Mouse (Mus musculus) liver, embryonic 13.5 days (tissue): ENCODE results near the gene Defb48. TPM values are rescaled to one million over a fixed set of nuclear protein-coding genes. Genes with fewer than 3 reads are reported as not detected.

Experiments used
- ATAC-seq: fragments of 200-750 bp; cut with Nextera tagmentation; 2 replicates; pipeline ENCODE4 v1.8.0; 2017; ENCODE audit warnings: low read depth, mild to moderate bottlenecking, moderate number of reproducible peaks, moderate library complexity
- DNase-seq: peaks from one replicate; pipeline ENCODE4 v3.0.0; 2022
- H3K27ac ChIP-seq: fragments of 300-500 bp; sonication (generic); 2 replicates; pipeline ENCODE4 v1.5.1; 2015; ENCODE audit warnings: moderate library complexity, mild to moderate bottlenecking, inconsistent platforms
- H3K27me3 ChIP-seq: fragments of 300-500 bp; sonication (generic); 2 replicates; pipeline ENCODE4 v1.6.1; 2015; ENCODE audit warnings: mild to moderate bottlenecking, inconsistent platforms
- H3K36me3 ChIP-seq: fragments of 300-500 bp; sonication (generic); 2 replicates; pipeline ENCODE4 v1.6.1; 2015; ENCODE audit warnings: mild to moderate bottlenecking, inconsistent platforms
- H3K4me1 ChIP-seq: fragments of 300-500 bp; sonication (generic); replicated peaks from 2 replicates; pipeline ENCODE4 v1.6.1; 2015; ENCODE audit warnings: inconsistent platforms
- H3K4me2 ChIP-seq: fragments of 300-500 bp; sonication (generic); 2 replicates; pipeline ENCODE4 v1.6.1; 2015; ENCODE audit warnings: inconsistent platforms, mild to moderate bottlenecking, moderate library complexity
- H3K4me3 ChIP-seq: fragments of 300-500 bp; sonication (generic); replicated peaks from 2 replicates; pipeline ENCODE4 v1.5.1; 2015; ENCODE audit warnings: mild to moderate bottlenecking, inconsistent platforms
- H3K9ac ChIP-seq: fragments of 300-500 bp; sonication (generic); 2 replicates; pipeline ENCODE4 v1.6.1; 2015; ENCODE audit warnings: mild to moderate bottlenecking, inconsistent platforms
- H3K9me3 ChIP-seq: fragments of 300-500 bp; sonication (generic); replicated peaks from 2 replicates; pipeline ENCODE4 v1.6.1; 2016; ENCODE audit warnings: inconsistent platforms
- WGBS: fragments of 180-500 bp; shearing (Covaris S2); methylation state at CpG from one replicate; pipeline ENCODE4 v1.1.7; 2015; ENCODE audit not compliant: insufficient replicate concordance; 5-methylcytosine and 5-hydroxymethylcytosine counted together
- polyA plus RNA-seq: library from polyadenylated mRNA; unstranded; fragments of >200 nt; fragmentation: Nextera tagmentation; extraction: Ambion mirVana; gene quantifications from 2 replicates; pipeline ENCODE4 v1.2.1, GENCODE M21; 2015

The Defb48 gene
- polyA plus RNA-seq = not detected in 2 replicates

DNA sequence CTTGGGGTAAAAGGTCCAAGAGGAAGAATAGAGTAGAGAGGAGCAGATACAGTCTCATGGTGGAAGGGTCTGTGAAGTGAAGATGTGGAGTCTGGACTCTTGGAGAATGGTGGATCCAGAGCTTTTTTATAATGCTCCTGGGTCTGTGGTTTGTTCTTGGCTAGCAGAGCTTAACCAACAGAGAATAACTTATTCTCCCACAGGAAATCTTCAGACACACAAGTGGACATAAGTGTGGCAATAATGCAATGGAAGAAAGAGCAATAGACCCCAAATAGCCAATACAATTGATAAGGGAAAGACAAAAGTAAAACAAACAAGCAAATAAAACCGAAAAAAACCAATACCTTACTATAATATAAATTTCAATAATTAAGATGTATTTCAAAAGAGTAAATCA, at the start of gene Defb48:
Gene Defb48 (minus strand): TSS at position 101 of the 400 bp plus-strand sequence.
- Histone ChIP-seq H3K4me1 (no peaks in the 10 kb centered on the region), H3K27me3 (no peaks in the 10 kb centered on the region), H3K4me2 (no peak within 1 kb of the TSS), H3K36me3 (no peaks in the 10 kb centered on the region), H3K9ac (no peak within 1 kb of the TSS), H3K4me3 (no peak within 1 kb of the TSS), H3K9me3 (no peaks in the 10 kb centered on the region), H3K27ac (no peak within 1 kb of the TSS)
- 29% methylated on average over 1 of the region's 1 CpGs for WGBS
- ATAC-seq (no peak), DNase-seq (no peak)

DNA sequence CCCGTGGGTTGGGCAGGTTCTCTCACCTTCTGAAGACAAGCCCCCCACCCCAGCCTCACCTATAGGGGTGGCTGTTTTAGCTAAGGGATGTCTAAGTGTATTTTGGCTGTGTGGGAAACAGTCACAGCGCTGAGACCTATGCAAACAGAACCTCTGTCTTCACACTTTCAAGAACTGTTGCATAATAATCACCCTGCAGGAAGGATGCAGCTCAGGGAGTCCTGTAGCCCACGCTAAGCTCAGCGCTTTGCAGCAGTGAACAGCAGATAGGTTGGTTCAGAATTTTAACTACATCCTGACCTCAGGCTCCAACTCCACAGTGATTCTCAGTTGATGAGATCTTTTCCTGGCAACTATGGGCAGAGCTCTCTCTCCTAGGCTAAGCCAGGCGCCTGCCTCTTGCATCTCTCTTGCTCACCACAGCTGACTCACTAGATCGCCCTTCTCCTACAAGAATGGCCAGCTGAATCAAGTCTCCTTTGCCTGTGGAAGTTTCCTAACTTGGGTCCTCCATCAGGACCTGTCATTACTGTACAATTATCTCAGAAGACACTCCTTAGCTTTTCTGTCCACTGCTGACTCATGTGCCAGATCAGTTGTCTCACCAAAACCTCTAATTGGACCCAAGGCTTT, 36.3 kb upstream of the Defb48 start:
- WGBS = 36% methylated on average over 6 of the region's 6 CpGs
- ATAC-seq (no peak), DNase-seq (no peak)
- Histone ChIP-seq H3K9ac (no peak overlapping the region), H3K4me3 (no peak overlapping the region), H3K27ac (no peak overlapping the region), H3K4me1 (no peaks in the 10 kb centered on the region), H3K27me3 (no peaks in the 10 kb centered on the region), H3K4me2 (no peak overlapping the region), H3K36me3 (no peaks in the 10 kb centered on the region), H3K9me3 (no peaks in the 10 kb centered on the region)

DNA sequence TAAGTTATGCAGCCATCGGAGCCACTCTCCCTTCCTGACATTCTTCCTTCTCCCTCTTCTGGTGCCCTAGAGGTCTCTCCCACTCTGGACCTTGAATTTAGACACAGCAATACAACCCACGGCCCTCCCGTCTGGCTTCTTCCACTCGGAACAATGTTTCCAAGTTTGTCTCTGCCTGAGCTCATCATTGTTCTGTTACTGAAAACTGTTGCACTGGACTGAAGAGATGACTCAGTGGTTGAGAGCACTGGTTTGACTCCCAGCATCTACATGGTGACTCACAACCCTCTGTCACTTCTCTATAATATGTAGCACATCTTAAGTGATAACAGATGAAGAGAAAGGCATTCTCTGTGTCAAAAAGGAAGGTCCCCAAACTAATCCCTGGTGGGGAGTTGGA, 30.4 kb upstream of the Defb48 start:
- no peaks in the 10 kb centered on the region for H3K36me3 ChIP-seq
- no peaks in the 10 kb centered on the region for H3K4me1 ChIP-seq
- no peak overlapping the region for H3K9ac ChIP-seq
- DNase-seq (no peak), ATAC-seq (no peak)
- no peak overlapping the region for H3K4me2 ChIP-seq
- no peaks in the 10 kb centered on the region for H3K27me3 ChIP-seq
- 54% methylated on average over 4 of the region's 4 CpGs for WGBS
- no peak overlapping the region for H3K4me3 ChIP-seq
- no peak overlapping the region for H3K27ac ChIP-seq
- no peaks in the 10 kb centered on the region for H3K9me3 ChIP-seq

DNA sequence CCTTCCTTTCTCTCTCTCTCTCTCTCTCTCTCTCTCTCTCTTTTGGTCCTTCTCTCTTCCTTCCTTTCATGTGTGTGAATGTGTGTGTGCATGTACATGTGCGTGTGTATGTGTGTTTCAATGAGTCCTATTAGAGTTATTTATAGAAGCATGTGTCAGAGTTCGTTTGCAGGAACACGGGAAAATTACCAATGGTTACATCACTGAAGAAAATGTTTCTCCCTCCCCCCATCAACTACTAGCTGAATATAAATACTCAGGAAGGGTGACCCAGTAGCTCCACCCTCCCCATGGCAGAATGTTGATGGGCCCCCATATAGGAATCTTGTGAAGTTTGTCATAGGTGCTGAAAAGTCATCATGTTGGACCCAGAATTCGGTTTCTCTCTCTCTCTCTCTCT, 28.8 kb upstream of the Defb48 start:
- no peaks in the 10 kb centered on the region for H3K27me3 ChIP-seq
- ATAC-seq (no peak), DNase-seq (no peak)
- H3K4me2 ChIP-seq = no peak overlapping the region
- no peak overlapping the region for H3K4me3 ChIP-seq
- H3K9ac ChIP-seq = no peak overlapping the region
- H3K9me3 ChIP-seq = no peaks in the 10 kb centered on the region
- no peak overlapping the region for H3K27ac ChIP-seq
- H3K36me3 ChIP-seq = no peaks in the 10 kb centered on the region
- 55% methylated on average over 4 of the region's 4 CpGs for WGBS
- H3K4me1 ChIP-seq = no peaks in the 10 kb centered on the region

DNA sequence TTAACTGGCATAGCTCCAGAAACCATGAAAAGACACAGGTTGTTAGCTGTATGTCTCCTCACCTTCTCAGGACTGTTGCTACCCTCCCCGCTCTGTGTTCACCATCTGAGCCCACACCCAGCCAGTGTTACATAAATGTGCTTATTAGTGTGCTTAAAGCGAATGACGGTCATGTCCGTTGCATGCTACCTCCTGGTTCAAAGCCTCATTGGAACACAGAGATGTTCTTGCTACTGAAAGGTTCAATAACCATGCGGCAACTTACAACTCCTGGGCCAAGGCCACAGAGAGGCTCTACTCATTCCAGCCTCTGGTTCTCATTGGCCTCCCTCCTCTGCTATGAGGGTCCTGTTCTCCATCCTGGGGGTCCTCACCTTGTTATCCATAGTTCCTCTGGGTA, 27.2 kb upstream of the Defb48 start, which contains the start of gene Defb43:
Gene Defb43 (plus strand): TSS at position 301 of the 400 bp plus-strand sequence.
- Histone ChIP-seq H3K27ac (no peak within 1 kb of the TSS), H3K9ac (no peak within 1 kb of the TSS), H3K27me3 (no peaks in the 10 kb centered on the region), H3K4me3 (no peak within 1 kb of the TSS), H3K36me3 (no peaks in the 10 kb centered on the region), H3K4me2 (no peak within 1 kb of the TSS), H3K9me3 (no peaks in the 10 kb centered on the region), H3K4me1 (no peaks in the 10 kb centered on the region)
- DNase-seq (no peak), ATAC-seq (no peak)
- 82% methylated on average over 5 of the region's 5 CpGs for WGBS

DNA sequence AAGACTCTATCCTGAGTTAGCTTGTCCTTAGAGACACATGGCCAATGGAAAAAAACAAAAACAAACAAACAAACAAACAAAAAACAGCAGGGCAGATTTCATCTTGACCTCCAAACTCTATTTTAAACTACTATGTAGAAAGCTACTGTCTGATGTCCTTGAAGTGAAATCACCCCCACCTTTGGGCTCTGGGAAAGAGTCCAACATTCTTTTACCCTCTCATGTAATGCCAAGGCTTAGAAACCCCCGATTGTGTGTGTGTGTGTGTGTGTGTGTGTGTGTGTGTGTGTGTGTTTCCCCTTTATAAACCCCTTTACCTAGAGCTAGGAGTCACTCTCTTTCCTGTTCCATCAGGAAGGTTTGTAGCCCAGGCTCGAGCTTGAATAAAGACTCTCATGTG, 18.3 kb upstream of the Defb48 start:
- no peaks in the 10 kb centered on the region for H3K9me3 ChIP-seq
- no peak for ATAC-seq
- H3K27me3 ChIP-seq = no peaks in the 10 kb centered on the region
- no peak for DNase-seq
- H3K4me1 ChIP-seq = no peaks in the 10 kb centered on the region
- no peak overlapping the region for H3K4me3 ChIP-seq
- no peaks in the 10 kb centered on the region for H3K36me3 ChIP-seq
- WGBS = 29% methylated on average over 2 of the region's 2 CpGs
- H3K4me2 ChIP-seq = no peak overlapping the region
- no peak overlapping the region for H3K9ac ChIP-seq
- no peak overlapping the region for H3K27ac ChIP-seq

DNA sequence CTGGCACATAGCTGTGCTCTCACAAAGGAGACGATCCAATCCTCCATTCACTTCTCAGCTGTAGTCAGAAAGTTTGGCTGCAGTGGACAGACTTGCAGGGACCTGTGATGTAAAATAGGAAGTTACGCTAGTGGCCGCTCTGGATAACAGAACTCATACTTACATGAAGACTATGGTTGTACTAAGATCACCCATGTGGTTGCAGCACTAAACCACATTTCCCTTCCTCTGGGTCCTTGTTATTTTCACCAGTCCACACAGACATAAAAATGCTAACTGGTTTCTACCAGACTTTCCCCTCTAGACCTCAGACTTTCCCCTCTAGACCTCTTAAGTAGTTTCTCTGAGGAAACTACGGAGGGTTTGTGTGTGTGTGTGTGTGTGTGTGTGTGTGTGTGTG, 14.7 kb upstream of the Defb48 start:
- Histone ChIP-seq H3K27ac (no peak overlapping the region), H3K4me3 (no peak overlapping the region), H3K4me2 (no peak overlapping the region), H3K4me1 (no peaks in the 10 kb centered on the region), H3K36me3 (no peaks in the 10 kb centered on the region), H3K9ac (no peak overlapping the region), H3K9me3 (no peaks in the 10 kb centered on the region), H3K27me3 (no peaks in the 10 kb centered on the region)
- 31% methylated on average over 4 of the region's 4 CpGs for WGBS
- DNase-seq = no peak
- ATAC-seq = no peak

DNA sequence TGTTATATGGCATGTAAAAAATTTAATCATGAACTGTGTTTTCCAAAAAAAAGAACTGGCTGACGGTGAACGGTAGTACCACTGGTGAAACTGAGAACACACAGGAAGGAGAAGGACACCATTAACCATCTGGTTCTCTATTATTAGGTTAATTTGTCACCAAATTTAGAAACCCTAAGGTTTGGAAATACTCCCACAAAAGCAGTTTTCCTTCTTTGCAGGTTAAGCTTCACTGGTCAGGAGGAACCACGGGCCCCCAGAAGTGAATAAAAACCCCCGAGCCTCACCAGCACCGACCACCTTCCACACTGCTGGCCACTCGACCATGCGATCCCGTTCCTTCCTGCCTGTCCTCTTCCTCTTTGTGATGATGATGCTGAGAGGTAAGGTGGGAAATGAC, 13.5 kb upstream of the Defb48 start, which contains the start of gene Defb47:
Gene Defb47 (plus strand): TSS at position 301 of the 400 bp plus-strand sequence.
- 58% methylated on average over 8 of the region's 8 CpGs for WGBS

DNA sequence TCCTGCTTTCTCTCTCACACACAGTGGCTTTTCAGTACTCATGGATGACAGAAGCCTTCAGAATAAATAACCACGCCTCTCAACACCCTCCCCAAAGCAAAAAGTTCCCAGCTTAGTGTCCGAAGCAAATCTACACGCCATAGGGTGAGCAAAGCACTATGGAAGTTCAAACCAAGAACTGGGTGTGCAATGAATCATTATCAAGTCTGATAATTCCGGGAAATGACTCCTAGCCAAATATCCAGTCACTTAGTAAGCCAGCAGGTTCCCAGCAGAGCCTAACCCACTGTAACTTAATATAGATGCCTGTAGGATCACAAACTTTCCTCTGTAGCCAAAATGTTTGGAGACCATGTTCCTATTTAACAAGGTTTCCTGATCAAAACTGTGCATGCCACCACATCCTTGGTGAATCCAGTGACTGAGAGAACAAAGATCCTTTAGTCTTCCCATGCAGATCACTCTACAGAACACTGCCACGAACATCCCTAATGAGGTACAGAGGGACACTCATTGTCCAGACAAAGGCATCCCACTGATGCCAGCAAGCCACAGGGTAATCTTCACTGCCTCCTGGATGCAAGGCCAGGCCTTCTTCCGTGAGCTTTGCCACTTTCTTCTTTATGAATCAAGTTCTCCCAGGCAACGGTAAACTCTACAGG, 7.7 kb upstream of the Defb48 start:
- Histone ChIP-seq H3K4me1 (no peaks in the 10 kb centered on the region), H3K4me2 (no peak overlapping the region)

More for the DNA sequence above, 13.5 kb upstream of the Defb48 start, which contains the start of gene Defb47:
- no peak within 1 kb of the TSS for H3K9ac ChIP-seq
- no peak within 1 kb of the TSS for H3K4me3 ChIP-seq
- no peak within 1 kb of the TSS for H3K4me2 ChIP-seq
- no peak for DNase-seq
- H3K27me3 ChIP-seq = no peaks in the 10 kb centered on the region
- no peak for ATAC-seq
- H3K36me3 ChIP-seq = no peaks in the 10 kb centered on the region
- no peak within 1 kb of the TSS for H3K27ac ChIP-seq
- no peaks in the 10 kb centered on the region for H3K4me1 ChIP-seq
- H3K9me3 ChIP-seq = no peaks in the 10 kb centered on the region

DNA sequence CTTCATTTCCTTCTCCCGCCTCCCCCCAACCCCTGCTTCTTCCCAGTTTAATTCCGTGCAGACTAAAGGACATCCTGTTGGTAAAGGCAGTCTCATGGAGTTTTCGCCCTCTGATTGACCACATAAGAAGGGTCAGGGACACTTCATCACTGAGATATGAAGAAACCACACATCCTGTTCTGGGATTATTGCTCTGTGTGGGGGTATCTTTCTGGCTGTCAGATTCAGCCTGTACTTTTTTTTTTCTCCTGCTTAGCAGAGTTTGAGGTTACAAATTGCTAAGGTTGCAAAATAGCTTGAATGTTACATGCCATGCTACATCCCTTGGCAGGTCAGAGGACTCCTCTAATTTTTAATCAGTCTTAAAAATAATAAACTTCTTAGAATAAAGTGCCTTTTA, 7.0 kb upstream of the Defb48 start:
- Histone ChIP-seq H3K27ac (no peak overlapping the region), H3K9ac (no peak overlapping the region), H3K4me2 (no peak overlapping the region), H3K4me1 (no peaks in the 10 kb centered on the region), H3K36me3 (no peaks in the 10 kb centered on the region), H3K27me3 (no peaks in the 10 kb centered on the region), H3K9me3 (no peaks in the 10 kb centered on the region), H3K4me3 (no peak overlapping the region)
- DNase-seq (no peak), ATAC-seq (no peak)
- 21% methylated on average over 3 of the region's 3 CpGs for WGBS

More for the DNA sequence above, 7.7 kb upstream of the Defb48 start:
- H3K9ac ChIP-seq = no peak overlapping the region
- H3K9me3 ChIP-seq = no peaks in the 10 kb centered on the region
- no peak overlapping the region for H3K27ac ChIP-seq
- H3K4me3 ChIP-seq = no peak overlapping the region
- ATAC-seq (no peak), DNase-seq (no peak)
- no peaks in the 10 kb centered on the region for H3K27me3 ChIP-seq
- 58% methylated on average over 7 of the region's 7 CpGs for WGBS
- no peaks in the 10 kb centered on the region for H3K36me3 ChIP-seq

DNA sequence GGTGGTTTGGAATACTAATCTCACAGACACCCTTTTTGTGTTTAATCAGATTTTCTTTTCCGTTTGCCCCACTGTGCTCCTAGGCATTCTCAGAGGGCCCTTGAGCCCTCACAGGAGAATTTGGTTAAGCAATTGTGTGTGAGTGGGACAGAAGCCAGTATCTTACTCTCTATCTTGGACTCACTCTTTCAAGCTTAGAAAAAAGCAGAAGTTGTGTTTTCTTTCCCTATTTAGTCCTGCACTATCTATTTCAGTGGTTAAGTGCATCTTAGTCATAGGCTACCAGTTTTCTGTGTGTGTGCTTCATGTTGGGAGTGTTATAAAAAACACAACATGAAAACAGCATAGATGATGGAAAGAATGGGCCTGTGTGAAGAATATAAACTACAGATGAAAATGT, 4.5 kb downstream of the Defb48 start:
- Histone ChIP-seq H3K36me3 (no peaks in the 10 kb centered on the region), H3K4me2 (no peak overlapping the region), H3K9me3 (no peaks in the 10 kb centered on the region), H3K4me3 (no peak overlapping the region), H3K27me3 (no peaks in the 10 kb centered on the region), H3K4me1 (no peaks in the 10 kb centered on the region), H3K9ac (no peak overlapping the region), H3K27ac (no peak overlapping the region)
- DNase-seq = no peak
- 34% methylated on average over 1 of the region's 1 CpGs for WGBS
- ATAC-seq = no peak

DNA sequence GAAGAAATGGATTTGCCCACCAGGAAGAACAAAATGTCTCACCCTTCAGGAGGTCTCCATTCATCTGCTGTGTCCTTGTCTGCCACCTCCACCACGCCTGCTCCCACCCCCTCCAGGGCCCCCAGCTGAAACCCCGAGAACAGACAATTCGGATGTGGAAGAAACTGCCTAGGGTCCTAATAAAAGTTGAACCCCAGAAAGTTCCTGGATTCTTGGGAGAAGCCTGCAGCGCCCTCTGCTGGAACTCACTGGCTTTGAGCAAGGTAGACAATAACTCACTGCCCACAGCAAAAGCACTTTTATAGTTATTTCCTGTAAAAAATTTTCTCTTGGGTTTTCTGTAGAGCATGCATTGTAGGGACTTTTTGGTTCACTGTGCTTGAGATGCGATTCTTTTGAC, 9.3 kb downstream of the Defb48 start:
- no peaks in the 10 kb centered on the region for H3K36me3 ChIP-seq
- 5% methylated on average over 5 of the region's 5 CpGs for WGBS
- no peak overlapping the region for H3K27ac ChIP-seq
- H3K4me1 ChIP-seq = no peaks in the 10 kb centered on the region
- H3K4me2 ChIP-seq = no peak overlapping the region
- no peaks in the 10 kb centered on the region for H3K27me3 ChIP-seq
- H3K9me3 ChIP-seq = no peaks in the 10 kb centered on the region
- ATAC-seq = no peak
- no peak overlapping the region for H3K4me3 ChIP-seq
- DNase-seq = peak; percentile 17
- no peak overlapping the region for H3K9ac ChIP-seq
